In genomic region chr7:127375271-127376245, GRCm38 (mm10) we compare ENCODE assay signal across 8 mouse cellular contexts. TPM values are rescaled to one million over a fixed set of nuclear protein-coding genes. Genes with fewer than 3 reads are reported as not detected.
DNase-seq lines count a peak whose midpoint lies in the region; ATAC-seq and TF ChIP-seq lines count a peak whose summit lies in the region.
"Not testable (repeated sequence)": the region's sequence is repeated elsewhere in the genome, so short reads cannot be mapped to it uniquely, and the experiment has no call there.

Gene Zfp747 (minus strand): TSS chr7:127376050.

- H3K9ac ChIP-seq in embryonic facial prominence, embryonic 13.5 days, result peak within 1 kb of the TSS; percentile 83
- H3K9ac ChIP-seq in heart, adult 2 months (ENCODE audit: low read depth, low read length), result peak within 1 kb of the TSS; percentile 83
- peak within 1 kb of the TSS; percentile 83 for H3K9ac ChIP-seq in limb, embryonic 13.5 days
- peak within 1 kb of the TSS; percentile 83 for H3K9ac ChIP-seq in midbrain, embryonic 16.5 days (ENCODE audit: low read depth, low read length)

- peak; percentile 93 for TF ChIP-seq POLR2A in heart, adult 2 months (IDR thresholded peaks at IDR 0.05; ENCODE audit: insufficient read depth, low read depth, low read length)

- peaks cover 13% of the 10 kb centered on the region for H3K36me3 ChIP-seq in embryonic facial prominence, embryonic 13.5 days
- not testable (repeated sequence) for H3K36me3 ChIP-seq in heart, adult 2 months (ENCODE audit: control insufficient read depth, insufficient read depth, low read length); midbrain, embryonic 16.5 days (ENCODE audit: control insufficient read depth, insufficient read depth, low read length)
- H3K36me3 ChIP-seq in limb, embryonic 13.5 days, result peaks cover 18% of the 10 kb centered on the region

- peak; percentile 72 for TF ChIP-seq CTCF in heart, adult 2 months (IDR thresholded peaks at IDR 0.05)

- H3K4me2 ChIP-seq in embryonic facial prominence, embryonic 13.5 days, result peak within 1 kb of the TSS; percentile 72
- peak within 1 kb of the TSS; percentile 77 for H3K4me2 ChIP-seq in limb, embryonic 13.5 days (replicated peaks)
- peak within 1 kb of the TSS; percentile 66 for H3K4me2 ChIP-seq in midbrain, embryonic 16.5 days (ENCODE audit: low read length)

- H3K27ac ChIP-seq in embryonic facial prominence, embryonic 13.5 days, result peak within 1 kb of the TSS; percentile 48; the same call in 1 of the 2 replicates
- peak within 1 kb of the TSS; percentile 90 for H3K27ac ChIP-seq in heart, adult 2 months
- not testable (repeated sequence) for H3K27ac ChIP-seq in limb, embryonic 13.5 days
- peak within 1 kb of the TSS; percentile 78 for H3K27ac ChIP-seq in midbrain, embryonic 16.5 days (ENCODE audit: low read length)

- TF ChIP-seq EP300 in heart, adult 2 months (IDR thresholded peaks at IDR 0.05; ENCODE audit: insufficient read depth, low read depth, low read length), result 0 out of 2 replicates have a peak, but pooled peaks have one; percentile 64

- not testable (repeated sequence) for H3K4me1 ChIP-seq in embryonic facial prominence, embryonic 13.5 days; heart, adult 2 months (ENCODE audit: control insufficient read depth, insufficient read depth, low read length); limb, embryonic 13.5 days; midbrain, embryonic 16.5 days (ENCODE audit: control insufficient read depth, insufficient read depth, low read length)

- intact Hi-C loops in heart, adult 2 months (cut with DNase I), result loop anchor here (1.0 to 2.0 kb wide), 2 partner anchors 12 to 17 kb away; partner anchors contain the start of genes 9130019O22Rik and E430018J23Rik

- WGBS in embryonic facial prominence, embryonic 13.5 days, result 2% methylated on average over 49 of the region's 49 CpGs
- under 1% methylated on average over 49 of the region's 49 CpGs for WGBS in heart, adult 2 months
- WGBS in limb, embryonic 13.5 days, result 1% methylated on average over 49 of the region's 49 CpGs
- 1% methylated on average over 49 of the region's 49 CpGs for WGBS in midbrain, embryonic 16.5 days

- peak within 1 kb of the TSS; percentile 73 for H3K4me3 ChIP-seq in embryonic facial prominence, embryonic 13.5 days
- peak within 1 kb of the TSS; percentile 76 for H3K4me3 ChIP-seq in heart, adult 2 months
- H3K4me3 ChIP-seq in limb, embryonic 13.5 days, result peak within 1 kb of the TSS; percentile 73
- H3K4me3 ChIP-seq in midbrain, embryonic 16.5 days (ENCODE audit: low read depth, low read length), result peak within 1 kb of the TSS; percentile 74

- not testable (repeated sequence) for H3K79me2 ChIP-seq in heart, adult 2 months (replicated peaks; ENCODE audit: control insufficient read depth, insufficient read depth, low read length)

- H3K27me3 ChIP-seq in embryonic facial prominence, embryonic 13.5 days; heart, adult 2 months (ENCODE audit: control insufficient read depth, insufficient read depth, low read length); limb, embryonic 13.5 days; midbrain, embryonic 16.5 days (ENCODE audit: control insufficient read depth, insufficient read depth, low read depth, low read length): not testable (repeated sequence)

- peak; percentile 89 for ATAC-seq in embryonic facial prominence, embryonic 13.5 days (ENCODE audit: insufficient number of reproducible peaks, insufficient read depth, low FRiP score, low TSS enrichment, low read depth)
- ATAC-seq in limb, embryonic 13.5 days (ENCODE audit: low FRiP score, low read depth), result peak; percentile 95
- peak; percentile 92 for ATAC-seq in midbrain, embryonic 16.5 days

- H3K9me3 ChIP-seq in embryonic facial prominence, embryonic 13.5 days; limb, embryonic 13.5 days; midbrain, embryonic 16.5 days (replicated peaks; ENCODE audit: control insufficient read depth, low read length, poor library complexity, severe bottlenecking): not testable (repeated sequence)

- peak; percentile 81 for DNase-seq in 3134 (ENCODE audit: extremely low read depth, insufficient read length, low spot score)
- peak; percentile 93 to 94 for DNase-seq in adrenal gland, postnatal 36 days
- DNase-seq in heart, adult 2 months, result peak; percentile 93 to 95
- peak; percentile 96 to 97 for DNase-seq in kidney, adult 8-10 months
- DNase-seq in spleen, postnatal 10 days (ENCODE audit: low spot score in 2 of 2), result peak; percentile 94 to 97

RNA-seq across cellular contexts. Expression of gene Zfp747, which starts in this region (rescaled TPM):
- total RNA-seq in adrenal gland, postnatal 36 days (2021), result 10 to 100 TPM; 10.7 to 12.2 TPM
- polyA plus RNA-seq in embryonic facial prominence, embryonic 13.5 days (2015; fragmentation: Nextera tagmentation; extraction: Ambion mirVana), result 9.4 and 10.5 TPM in 2 replicates
- 1 to 10 TPM; 4.3 to 5.3 TPM for total RNA-seq in heart, adult 2 months (2021)
- polyA plus RNA-seq in heart, adult 2 months (2012; rRNA removed), result 2.9 and 3.9 TPM in 2 replicates
- 8.7 and 9.2 TPM in 2 replicates for polyA plus RNA-seq in limb, embryonic 13.5 days (2015; fragmentation: Nextera tagmentation; extraction: Ambion mirVana)
- polyA plus RNA-seq in midbrain, embryonic 16.5 days (2015; fragmentation: Nextera tagmentation; extraction: Ambion mirVana), result 10.1 and 10.5 TPM in 2 replicates
